Mouse (Mus musculus): ENCODE data around the gene Calml3. TPM values are rescaled to one million over a fixed set of nuclear protein-coding genes. Genes with fewer than 3 reads are reported as not detected.

Calml3 gene
- polyA plus RNA-seq, 1 experiment from 2014 or later = 1.1 TPM

GRCm38 (mm10) chr13:3778591-3779364, 25.3 kb downstream of the Calml3 start:
- no peak overlapping the region for H3K4me2 ChIP-seq (replicated peaks)
- no peaks in the 10 kb centered on the region for H3K36me3 ChIP-seq
- no peaks in the 10 kb centered on the region for H3K9me3 ChIP-seq
- 79% methylated on average over 4 of the region's 4 CpGs for WGBS
- no peaks in the 10 kb centered on the region for H3K27me3 ChIP-seq
- no peaks in the 10 kb centered on the region for H3K4me1 ChIP-seq
- H3K4me3 ChIP-seq = no peak overlapping the region
- H3K9ac ChIP-seq = no peak overlapping the region
- no peak for ATAC-seq (ENCODE audit: low FRiP score, low read depth)
- no peak overlapping the region for H3K27ac ChIP-seq

DNA sequence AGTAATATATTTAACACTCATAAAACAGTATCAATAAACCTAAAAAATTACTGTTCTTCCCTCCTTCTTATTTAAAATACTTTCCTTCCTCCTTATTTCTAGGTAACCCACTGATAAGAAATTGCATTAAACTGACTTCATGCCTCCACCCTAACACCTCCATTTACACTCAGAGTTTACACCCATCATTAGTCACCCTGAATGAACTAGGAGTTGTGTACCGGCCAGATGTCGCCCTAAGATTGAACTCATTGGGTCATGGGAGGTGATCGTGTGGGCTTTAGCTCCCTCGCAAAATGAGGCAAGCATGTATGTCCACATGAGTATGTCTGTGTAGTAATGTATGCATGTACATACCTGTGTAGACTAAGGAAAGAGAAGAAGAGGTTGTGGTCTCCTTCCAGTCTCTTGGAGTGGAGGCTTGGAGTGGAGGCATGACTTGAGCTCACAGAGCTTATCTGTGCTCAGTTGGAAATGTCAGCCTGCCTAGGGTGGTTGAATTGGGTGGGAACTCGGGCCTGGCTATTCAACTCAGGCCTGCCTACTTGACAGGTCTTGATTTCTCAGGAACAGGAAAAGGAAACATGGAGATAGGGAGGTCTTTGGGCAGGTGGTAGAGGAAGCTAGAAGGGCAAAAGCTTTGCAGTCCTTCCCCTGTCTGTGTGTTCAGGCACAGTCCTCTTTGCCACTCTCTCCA, 26.8 kb downstream of the Calml3 start:
- H3K9ac ChIP-seq = no peak overlapping the region
- no peaks in the 10 kb centered on the region for H3K27me3 ChIP-seq
- H3K4me3 ChIP-seq = no peak overlapping the region
- ATAC-seq (ENCODE audit: low FRiP score, low read depth) = no peak
- no peaks in the 10 kb centered on the region for H3K4me1 ChIP-seq
- no peak overlapping the region for H3K27ac ChIP-seq
- H3K4me2 ChIP-seq (replicated peaks) = no peak overlapping the region
- H3K9me3 ChIP-seq = no peaks in the 10 kb centered on the region
- no peaks in the 10 kb centered on the region for H3K36me3 ChIP-seq
- 81% methylated on average over 5 of the region's 5 CpGs for WGBS

GRCm38 (mm10) chr13:3776446-3776845, 27.7 kb downstream of the Calml3 start:
- 82% methylated on average over 4 of the region's 4 CpGs for WGBS
- H3K27me3 ChIP-seq = no peaks in the 10 kb centered on the region
- H3K27ac ChIP-seq = no peak overlapping the region
- no peak overlapping the region for H3K4me2 ChIP-seq (replicated peaks)
- ATAC-seq (ENCODE audit: low FRiP score, low read depth) = 0 out of 2 replicates have a peak, but pooled peaks have one; percentile 45
- H3K36me3 ChIP-seq = no peaks in the 10 kb centered on the region
- H3K4me3 ChIP-seq = no peak overlapping the region
- no peak overlapping the region for H3K9ac ChIP-seq
- no peaks in the 10 kb centered on the region for H3K4me1 ChIP-seq
- no peaks in the 10 kb centered on the region for H3K9me3 ChIP-seq

DNA sequence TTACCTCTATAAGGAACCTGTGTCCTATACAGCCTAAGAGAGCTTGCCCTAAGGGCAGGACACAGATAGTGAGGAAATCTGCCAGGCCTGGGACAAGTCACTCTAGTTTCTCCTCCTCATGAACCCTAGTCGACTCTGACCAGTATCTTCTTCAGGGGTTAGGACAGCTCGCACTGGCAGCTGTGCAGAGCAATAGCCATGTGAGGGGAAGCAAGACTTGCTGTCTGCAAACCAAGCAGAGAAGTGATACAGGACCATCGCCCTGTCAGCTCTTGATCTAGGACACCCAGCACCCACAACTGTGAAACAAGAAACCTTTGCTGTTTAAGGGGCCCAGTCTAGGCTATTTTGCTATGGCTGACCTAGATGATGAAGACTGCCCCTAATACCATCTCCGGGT, 29.1 kb downstream of the Calml3 start:
- Histone ChIP-seq H3K4me3 (no peak overlapping the region), H3K4me1 (peaks cover 14% of the 10 kb centered on the region), H3K9me3 (no peaks in the 10 kb centered on the region), H3K27me3 (no peaks in the 10 kb centered on the region), H3K9ac (no peak overlapping the region), H3K27ac (no peak overlapping the region), H3K4me2 (replicated peaks) (no peak overlapping the region), H3K36me3 (no peaks in the 10 kb centered on the region)
- ATAC-seq (ENCODE audit: low FRiP score, low read depth) = no peak
- 90% methylated on average over 4 of the region's 4 CpGs for WGBS

DNA sequence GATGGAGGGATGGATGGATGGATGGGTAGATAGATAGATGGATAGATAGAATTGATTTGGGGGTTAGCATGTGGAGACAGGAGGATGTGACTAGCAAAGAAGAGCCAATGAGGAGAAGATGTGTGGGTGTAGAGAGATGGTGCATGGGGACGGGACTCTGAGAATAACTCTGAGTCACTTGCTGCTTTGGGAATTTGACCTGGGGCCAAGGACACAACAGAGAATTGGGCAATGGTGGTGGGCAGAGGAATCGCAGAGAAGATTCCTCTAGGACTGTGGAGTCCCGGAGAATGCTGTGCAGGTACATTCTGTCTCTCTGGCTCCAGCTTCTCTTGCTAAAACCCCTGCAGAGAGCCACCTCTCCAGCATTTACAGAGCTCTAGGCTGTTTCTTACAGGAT, 29.8 kb downstream of the Calml3 start:
- Histone ChIP-seq H3K27me3 (no peaks in the 10 kb centered on the region), H3K4me1 (peaks cover 21% of the 10 kb centered on the region), H3K9me3 (no peaks in the 10 kb centered on the region), H3K36me3 (no peaks in the 10 kb centered on the region), H3K27ac (no peak overlapping the region), H3K4me2 (replicated peaks) (no peak overlapping the region), H3K9ac (no peak overlapping the region), H3K4me3 (no peak overlapping the region)
- 86% methylated on average over 3 of the region's 3 CpGs for WGBS
- no peak for ATAC-seq (ENCODE audit: low FRiP score, low read depth)

GRCm38 (mm10) chr13:3773149-3773688, 30.9 kb downstream of the Calml3 start:
- 99% methylated on average over 2 of the region's 2 CpGs for WGBS
- Histone ChIP-seq H3K27ac (no peak overlapping the region), H3K9me3 (no peaks in the 10 kb centered on the region), H3K4me2 (replicated peaks) (no peak overlapping the region), H3K4me1 (peaks cover 29% of the 10 kb centered on the region), H3K27me3 (no peaks in the 10 kb centered on the region), H3K36me3 (no peaks in the 10 kb centered on the region), H3K4me3 (no peak overlapping the region), H3K9ac (no peak overlapping the region)
- ATAC-seq (ENCODE audit: low FRiP score, low read depth) = no peak

- WGBS = 93% methylated on average over 5 of the region's 5 CpGs
- Histone ChIP-seq H3K27ac (peak overlapping the region; percentile 81), H3K9me3 (no peaks in the 10 kb centered on the region)
Observed at GRCm38 (mm10) chr13:3771221-3771620, 32.9 kb downstream of the Calml3 start.

DNA sequence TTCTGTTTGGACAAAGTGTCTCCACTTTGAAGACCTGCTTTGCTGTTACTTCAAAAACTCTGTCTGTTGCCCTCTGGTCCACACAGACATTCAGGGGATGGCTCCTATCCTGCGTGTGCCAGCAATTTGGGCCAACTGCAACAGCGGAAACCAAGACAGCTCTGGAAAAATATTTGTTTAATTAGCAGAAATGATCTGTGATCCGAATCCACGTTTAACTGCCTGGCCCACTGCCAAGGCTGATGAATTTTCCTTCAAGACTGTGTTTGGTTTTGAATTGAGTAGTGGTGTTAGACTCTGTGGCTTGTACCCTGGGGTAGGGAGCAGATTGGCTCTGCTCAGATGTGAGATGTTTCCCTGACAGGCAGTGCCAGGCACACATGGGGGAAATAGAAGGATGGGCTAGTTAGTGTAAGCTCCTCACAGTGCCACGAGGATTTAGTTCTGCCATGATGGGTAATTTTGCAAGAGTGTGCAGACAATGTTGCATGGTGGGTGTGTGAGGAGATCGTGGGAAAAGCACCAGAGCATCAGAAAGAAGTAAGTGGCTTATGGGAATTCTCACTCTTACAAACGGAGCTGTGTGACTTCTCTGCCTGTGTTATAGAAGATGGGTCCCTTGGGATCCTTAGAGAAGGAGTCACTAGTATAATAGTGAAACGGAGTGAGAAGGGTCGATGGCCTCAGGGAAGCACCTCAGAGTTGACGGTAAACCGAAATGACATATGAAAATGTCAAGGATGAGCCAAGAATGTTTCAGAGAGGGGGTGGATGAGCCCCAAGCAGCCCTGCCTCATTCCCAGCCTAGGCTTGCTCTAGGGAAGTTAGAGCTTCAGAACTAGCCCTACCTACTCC, 33.7 kb downstream of the Calml3 start:
- 45% methylated on average over 11 of the region's 11 CpGs for WGBS
- H3K27ac ChIP-seq = peak overlapping the region; percentile 81
- no peaks in the 10 kb centered on the region for H3K9me3 ChIP-seq
- no peak overlapping the region for H3K9ac ChIP-seq
- no peaks in the 10 kb centered on the region for H3K36me3 ChIP-seq
- peaks cover 38% of the 10 kb centered on the region for H3K4me1 ChIP-seq
- H3K4me3 ChIP-seq = no peak overlapping the region
- H3K27me3 ChIP-seq = no peaks in the 10 kb centered on the region
- ATAC-seq (ENCODE audit: low FRiP score, low read depth) = peak; percentile 90
- peak overlapping the region; percentile 30 for H3K4me2 ChIP-seq (replicated peaks)

More at GRCm38 (mm10) chr13:3771221-3771620, 32.9 kb downstream of the Calml3 start:
- no peaks in the 10 kb centered on the region for H3K36me3 ChIP-seq
- no peak overlapping the region for H3K4me3 ChIP-seq
- ATAC-seq (ENCODE audit: low FRiP score, low read depth) = no peak
- H3K27me3 ChIP-seq = no peaks in the 10 kb centered on the region
- no peak overlapping the region for H3K4me2 ChIP-seq (replicated peaks)
- no peak overlapping the region for H3K9ac ChIP-seq
- peaks cover 35% of the 10 kb centered on the region for H3K4me1 ChIP-seq

DNA sequence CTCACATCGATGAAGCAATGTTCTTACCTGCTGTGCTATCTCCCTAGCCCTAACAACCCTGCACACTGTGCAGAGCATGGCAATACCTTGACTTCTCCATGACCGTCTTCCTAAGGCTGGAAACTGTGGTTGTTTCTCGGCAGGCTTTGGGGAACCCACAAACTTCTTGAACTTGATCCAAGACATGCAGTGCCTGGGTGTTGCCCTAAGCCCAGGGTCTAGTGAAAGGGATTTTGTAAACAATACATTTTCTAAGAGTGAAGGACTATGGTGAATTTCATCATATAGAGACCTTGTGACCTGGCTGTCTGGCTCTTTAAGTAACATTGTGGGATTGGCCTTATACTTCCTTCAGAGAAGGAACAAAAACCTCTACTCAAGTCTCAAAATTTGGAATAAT, 34.6 kb downstream of the Calml3 start:
- H3K4me1 ChIP-seq = peaks cover 38% of the 10 kb centered on the region
- 66% methylated on average over 3 of the region's 3 CpGs for WGBS
- H3K36me3 ChIP-seq = no peaks in the 10 kb centered on the region
- H3K4me2 ChIP-seq (replicated peaks) = no peak overlapping the region; the same call in 1 of the 2 replicates
- H3K4me3 ChIP-seq = no peak overlapping the region
- H3K9ac ChIP-seq = no peak overlapping the region
- H3K27ac ChIP-seq = peak overlapping the region; percentile 81
- no peaks in the 10 kb centered on the region for H3K27me3 ChIP-seq
- H3K9me3 ChIP-seq = no peaks in the 10 kb centered on the region
- no peak for ATAC-seq (ENCODE audit: low FRiP score, low read depth)

DNA sequence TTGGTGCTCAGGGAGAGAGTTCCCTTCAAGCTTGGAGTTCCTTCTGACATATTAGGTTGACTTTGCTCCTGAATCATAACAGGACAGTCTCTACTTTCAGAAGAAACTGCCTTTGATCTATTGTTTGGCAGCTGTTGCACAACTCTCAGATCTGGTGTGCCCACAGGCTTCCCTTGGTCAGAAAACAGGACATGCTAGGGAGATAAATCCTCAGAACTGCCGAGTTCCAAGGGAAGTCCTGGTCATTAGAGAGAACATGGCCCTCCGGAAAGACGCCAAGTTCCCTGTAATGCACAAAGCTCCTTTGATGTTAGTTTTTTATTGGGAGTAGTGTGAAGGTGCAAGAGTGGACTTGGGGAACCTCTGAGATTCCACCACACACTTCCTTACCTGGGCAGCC, 35.5 kb downstream of the Calml3 start:
- no peak overlapping the region for H3K4me2 ChIP-seq (replicated peaks)
- H3K36me3 ChIP-seq = no peaks in the 10 kb centered on the region
- no peak overlapping the region for H3K27ac ChIP-seq
- H3K4me1 ChIP-seq = peaks cover 38% of the 10 kb centered on the region
- H3K27me3 ChIP-seq = no peaks in the 10 kb centered on the region
- 41% methylated on average over 3 of the region's 3 CpGs for WGBS
- no peaks in the 10 kb centered on the region for H3K9me3 ChIP-seq
- no peak overlapping the region for H3K4me3 ChIP-seq
- no peak overlapping the region for H3K9ac ChIP-seq
- ATAC-seq (ENCODE audit: low FRiP score, low read depth) = no peak

DNA sequence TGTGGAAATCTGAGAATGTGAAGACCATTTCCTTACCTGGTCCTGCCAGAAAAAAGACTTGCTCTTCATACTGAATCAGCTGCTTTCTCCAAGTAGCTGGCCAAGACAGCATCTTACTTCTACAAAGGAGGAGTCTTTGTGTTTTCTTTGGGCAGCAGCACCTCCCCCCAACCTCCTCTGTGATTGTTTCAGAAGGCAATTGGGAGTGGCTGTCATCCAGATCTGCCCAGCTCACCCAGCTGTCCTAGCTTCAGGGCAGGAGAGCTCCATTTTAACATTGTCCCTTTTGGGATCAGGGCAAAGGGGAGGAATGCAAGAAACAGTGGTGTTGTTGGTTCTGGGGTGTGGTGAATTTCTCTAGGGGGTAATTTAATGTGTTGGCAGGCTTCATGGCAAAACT, 37.0 kb downstream of the Calml3 start:
- H3K9me3 ChIP-seq = 0 out of 2 replicates have a peak, but pooled peaks cover 5% of the 10 kb centered on the region
- no peak for ATAC-seq (ENCODE audit: low FRiP score, low read depth)
- no peak overlapping the region for H3K4me3 ChIP-seq
- H3K4me2 ChIP-seq (replicated peaks) = no peak overlapping the region
- H3K9ac ChIP-seq = no peak overlapping the region
- H3K27me3 ChIP-seq = no peaks in the 10 kb centered on the region
- no peak overlapping the region; the same call in 1 of the 2 replicates for H3K27ac ChIP-seq
- no peaks in the 10 kb centered on the region for H3K36me3 ChIP-seq
- H3K4me1 ChIP-seq = peaks cover 38% of the 10 kb centered on the region

DNA sequence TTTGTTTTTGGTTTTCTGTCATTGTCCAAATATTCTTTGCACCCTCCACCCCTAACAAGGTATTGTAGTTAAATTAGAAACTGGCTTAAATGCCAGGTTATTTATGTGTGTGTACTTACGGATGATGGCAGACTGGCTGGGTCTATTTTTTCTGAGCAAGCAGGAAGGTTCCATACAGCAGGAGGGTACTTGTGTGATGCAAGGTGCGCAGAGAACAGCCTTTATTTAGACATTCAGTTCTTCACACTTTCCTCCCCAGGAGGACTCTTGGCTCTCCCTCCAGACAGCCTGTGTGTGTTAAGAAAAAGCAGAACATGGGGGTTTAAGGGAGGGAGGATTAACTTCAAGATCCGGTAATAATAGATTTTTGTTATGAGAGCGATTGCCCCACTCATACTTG, 38.3 kb downstream of the Calml3 start:
- H3K4me3 ChIP-seq = no peak overlapping the region
- no peaks in the 10 kb centered on the region for H3K27me3 ChIP-seq
- WGBS = 77% methylated on average over 4 of the region's 4 CpGs
- H3K9ac ChIP-seq = no peak overlapping the region
- 0 out of 2 replicates have a peak, but pooled peaks cover 5% of the 10 kb centered on the region for H3K9me3 ChIP-seq
- peaks cover 32% of the 10 kb centered on the region for H3K4me1 ChIP-seq
- H3K27ac ChIP-seq = no peak overlapping the region
- H3K36me3 ChIP-seq = no peaks in the 10 kb centered on the region
- no peak for ATAC-seq (ENCODE audit: low FRiP score, low read depth)
- no peak overlapping the region for H3K4me2 ChIP-seq (replicated peaks)

Data from limb, embryonic 13.5 days (tissue).